Mouse (Mus musculus): ENCODE results near the gene Aldh3b3. TPM values are rescaled to one million over a fixed set of nuclear protein-coding genes. Genes with fewer than 3 reads are reported as not detected.
A peak's percentile ranks its signal among the peaks of the same experiment; 100 is the strongest.

Aldh3b3 gene
- polyA plus RNA-seq (2012; ENCODE audit: insufficient read depth, insufficient read length, missing spikeins) = not detected in 2 replicates

GRCm38 (mm10) chr19:3958470-3958869 is at the start of gene Aldh3b3:
Aldh3b3 (plus strand) TSS chr19:3958645.
- H3K4me3 ChIP-seq (ENCODE audit: insufficient read depth, low read depth, low read length) = no peak within 1 kb of the TSS
- H3K27ac ChIP-seq (replicated peaks; ENCODE audit: low read depth, low read length) = no peak within 1 kb of the TSS
- H3K4me1 ChIP-seq (ENCODE audit: control insufficient read depth, insufficient read depth, insufficient read length, low read length) = peaks cover 3% of the 10 kb centered on the region; the same call in 1 of the 2 replicates

- peaks cover 19% of the 10 kb centered on the region for H3K4me1 ChIP-seq (ENCODE audit: control insufficient read depth, insufficient read depth, insufficient read length, low read length)
- H3K4me3 ChIP-seq (ENCODE audit: insufficient read depth, low read depth, low read length) = no peak overlapping the region
- no peak overlapping the region for H3K27ac ChIP-seq (replicated peaks; ENCODE audit: low read depth, low read length)
Observed at GRCm38 (mm10) chr19:3910206-3910605, 48.2 kb upstream of the Aldh3b3 start.

GRCm38 (mm10) chr19:3912337-3913204 is 45.9 kb upstream of the Aldh3b3 start, which contains the start of gene Ndufs8:
Ndufs8 (minus strand) TSS chr19:3912774.
- H3K4me1 ChIP-seq (ENCODE audit: control insufficient read depth, insufficient read depth, insufficient read length, low read length) = peaks cover 6% of the 10 kb centered on the region
- H3K27ac ChIP-seq (replicated peaks; ENCODE audit: low read depth, low read length) = peak within 1 kb of the TSS; percentile 95
- peak within 1 kb of the TSS; percentile 72 for H3K4me3 ChIP-seq (ENCODE audit: insufficient read depth, low read depth, low read length)

GRCm38 (mm10) chr19:3913692-3914091 is 44.8 kb upstream of the Aldh3b3 start:
- Histone ChIP-seq H3K4me3 (ENCODE audit: insufficient read depth, low read depth, low read length) (peak overlapping the region; percentile 66), H3K27ac (replicated peaks; ENCODE audit: low read depth, low read length) (peak overlapping the region; percentile 82)

GRCm38 (mm10) chr19:3914535-3914934 is 43.9 kb upstream of the Aldh3b3 start:
- Histone ChIP-seq H3K27ac (replicated peaks; ENCODE audit: low read depth, low read length) (peak overlapping the region; percentile 82), H3K4me1 (ENCODE audit: control insufficient read depth, insufficient read depth, insufficient read length, low read length) (peaks cover 6% of the 10 kb centered on the region), H3K4me3 (ENCODE audit: insufficient read depth, low read depth, low read length) (no peak overlapping the region)

More at GRCm38 (mm10) chr19:3913692-3914091, 44.8 kb upstream of the Aldh3b3 start:
- H3K4me1 ChIP-seq (ENCODE audit: control insufficient read depth, insufficient read depth, insufficient read length, low read length) = peaks cover 6% of the 10 kb centered on the region

- peaks cover 6% of the 10 kb centered on the region for H3K4me1 ChIP-seq (ENCODE audit: control insufficient read depth, insufficient read depth, insufficient read length, low read length)
- no peak overlapping the region for H3K27ac ChIP-seq (replicated peaks; ENCODE audit: low read depth, low read length)
- no peak overlapping the region for H3K4me3 ChIP-seq (ENCODE audit: insufficient read depth, low read depth, low read length)
Observed at GRCm38 (mm10) chr19:3916727-3917126, 41.7 kb upstream of the Aldh3b3 start.

- Histone ChIP-seq H3K27ac (replicated peaks; ENCODE audit: low read depth, low read length) (no peak overlapping the region), H3K4me1 (ENCODE audit: control insufficient read depth, insufficient read depth, insufficient read length, low read length) (peaks cover 18% of the 10 kb centered on the region), H3K4me3 (ENCODE audit: insufficient read depth, low read depth, low read length) (no peak overlapping the region)
Observed at GRCm38 (mm10) chr19:3919928-3920327, 38.5 kb upstream of the Aldh3b3 start.

GRCm38 (mm10) chr19:3922661-3923371 is 35.6 kb upstream of the Aldh3b3 start:
- Histone ChIP-seq H3K27ac (replicated peaks; ENCODE audit: low read depth, low read length) (peak overlapping the region; percentile 66), H3K4me3 (ENCODE audit: insufficient read depth, low read depth, low read length) (no peak overlapping the region), H3K4me1 (ENCODE audit: control insufficient read depth, insufficient read depth, insufficient read length, low read length) (peaks cover 21% of the 10 kb centered on the region)

- H3K4me1 ChIP-seq (ENCODE audit: control insufficient read depth, insufficient read depth, insufficient read length, low read length) = peaks cover 21% of the 10 kb centered on the region
- H3K27ac ChIP-seq (replicated peaks; ENCODE audit: low read depth, low read length) = peak overlapping the region; percentile 66
- no peak overlapping the region for H3K4me3 ChIP-seq (ENCODE audit: insufficient read depth, low read depth, low read length)
Observed at GRCm38 (mm10) chr19:3923586-3923985, 34.9 kb upstream of the Aldh3b3 start.

GRCm38 (mm10) chr19:3924190-3924589 is 34.3 kb upstream of the Aldh3b3 start:
- Histone ChIP-seq H3K27ac (replicated peaks; ENCODE audit: low read depth, low read length) (peak overlapping the region; percentile 66), H3K4me3 (ENCODE audit: insufficient read depth, low read depth, low read length) (no peak overlapping the region), H3K4me1 (ENCODE audit: control insufficient read depth, insufficient read depth, insufficient read length, low read length) (peaks cover 21% of the 10 kb centered on the region)

- Histone ChIP-seq H3K27ac (replicated peaks; ENCODE audit: low read depth, low read length) (no peak overlapping the region), H3K4me1 (ENCODE audit: control insufficient read depth, insufficient read depth, insufficient read length, low read length) (peaks cover 24% of the 10 kb centered on the region), H3K4me3 (ENCODE audit: insufficient read depth, low read depth, low read length) (no peak overlapping the region)
Observed at GRCm38 (mm10) chr19:3924868-3925267, 33.6 kb upstream of the Aldh3b3 start.

GRCm38 (mm10) chr19:3925859-3926258 is 32.6 kb upstream of the Aldh3b3 start:
- H3K27ac ChIP-seq (replicated peaks; ENCODE audit: low read depth, low read length) = no peak overlapping the region
- no peak overlapping the region for H3K4me3 ChIP-seq (ENCODE audit: insufficient read depth, low read depth, low read length)
- peaks cover 34% of the 10 kb centered on the region for H3K4me1 ChIP-seq (ENCODE audit: control insufficient read depth, insufficient read depth, insufficient read length, low read length)

- Histone ChIP-seq H3K27ac (replicated peaks; ENCODE audit: low read depth, low read length) (peak overlapping the region; percentile 1; the same call in 1 of the 2 replicates), H3K4me3 (ENCODE audit: insufficient read depth, low read depth, low read length) (no peak overlapping the region), H3K4me1 (ENCODE audit: control insufficient read depth, insufficient read depth, insufficient read length, low read length) (peaks cover 35% of the 10 kb centered on the region)
Observed at GRCm38 (mm10) chr19:3926279-3926678, 32.2 kb upstream of the Aldh3b3 start.

GRCm38 (mm10) chr19:3926685-3927084 is 31.8 kb upstream of the Aldh3b3 start:
- Histone ChIP-seq H3K4me1 (ENCODE audit: control insufficient read depth, insufficient read depth, insufficient read length, low read length) (peaks cover 35% of the 10 kb centered on the region), H3K4me3 (ENCODE audit: insufficient read depth, low read depth, low read length) (no peak overlapping the region), H3K27ac (replicated peaks; ENCODE audit: low read depth, low read length) (peak overlapping the region; percentile 1)

- Histone ChIP-seq H3K27ac (replicated peaks; ENCODE audit: low read depth, low read length) (peak overlapping the region; percentile 62), H3K4me3 (ENCODE audit: insufficient read depth, low read depth, low read length) (no peak overlapping the region), H3K4me1 (ENCODE audit: control insufficient read depth, insufficient read depth, insufficient read length, low read length) (peaks cover 28% of the 10 kb centered on the region)
Observed at GRCm38 (mm10) chr19:3927989-3928388, 30.5 kb upstream of the Aldh3b3 start.
